Mouse (Mus musculus) activated CD4-positive, CD25-positive, alpha-beta regulatory T cell, adult 4 months (primary cell): ENCODE measurements around the gene Bik. TPM values are rescaled to one million over a fixed set of nuclear protein-coding genes. Genes with fewer than 3 reads are reported as not detected.
A peak's percentile ranks its signal among the peaks of the same experiment; 100 is the strongest.

Experiments used
- ATAC-seq: one replicate; pipeline ENCODE4 v1.8.0; 2017
- polyA plus RNA-seq, 2 experiments: library from polyadenylated mRNA; unstranded; fragments of 100-300 nt; shearing (Covaris generic); gene quantifications; one replicate each; pipeline ENCODE4 v1.2.1; 2017

Bik gene
- polyA plus RNA-seq, 2 experiments from 2014 or later: 1.1 to 2.5 TPM

GRCm38 (mm10) chr15:83550137-83550536, 23.5 kb downstream of the Bik start:
- no peak for ATAC-seq

GRCm38 (mm10) chr15:83553831-83554230, 27.2 kb downstream of the Bik start:
- peak; percentile 22 for ATAC-seq

- peak; percentile 87 for ATAC-seq
Measured at GRCm38 (mm10) chr15:83555161-83555974, 28.7 kb downstream of the Bik start.

- no peak for ATAC-seq
Measured at GRCm38 (mm10) chr15:83560941-83561477, 34.3 kb downstream of the Bik start.

GRCm38 (mm10) chr15:83562626-83563270, 36.1 kb downstream of the Bik start:
- ATAC-seq: peak; percentile 90

- peak; percentile 40 for ATAC-seq
Measured at GRCm38 (mm10) chr15:83563327-83563856, 36.7 kb downstream of the Bik start, which contains the start of the genes Tspo and Mcat. TSS of gene Tspo (plus strand) at chr15:83563592. TSS of gene Mcat (minus strand) at chr15:83563787.

- peak; percentile 30 for ATAC-seq
Measured at GRCm38 (mm10) chr15:83563857-83564651, 37.4 kb downstream of the Bik start.

- no peak for ATAC-seq
Measured at GRCm38 (mm10) chr15:83565434-83565833, 38.8 kb downstream of the Bik start.

GRCm38 (mm10) chr15:83566006-83566405, 39.3 kb downstream of the Bik start:
- ATAC-seq: no peak

- ATAC-seq: no peak
Measured at GRCm38 (mm10) chr15:83567728-83568127, 41.1 kb downstream of the Bik start.

GRCm38 (mm10) chr15:83568544-83568943, 41.9 kb downstream of the Bik start:
- no peak for ATAC-seq

- ATAC-seq: no peak
Measured at GRCm38 (mm10) chr15:83569682-83570081, 43.0 kb downstream of the Bik start.

- ATAC-seq: no peak
Measured at GRCm38 (mm10) chr15:83570641-83571040, 44.0 kb downstream of the Bik start.

- ATAC-seq: no peak
Measured at GRCm38 (mm10) chr15:83571636-83572035, 45.0 kb downstream of the Bik start.

- no peak for ATAC-seq
Measured at GRCm38 (mm10) chr15:83572132-83572531, 45.5 kb downstream of the Bik start.

- no peak for ATAC-seq
Measured at GRCm38 (mm10) chr15:83573606-83574005, 46.9 kb downstream of the Bik start.

GRCm38 (mm10) chr15:83574731-83575351, 48.2 kb downstream of the Bik start:
- ATAC-seq: no peak

GRCm38 (mm10) chr15:83575543-83575942, 48.9 kb downstream of the Bik start:
- ATAC-seq: no peak

- ATAC-seq: no peak
Measured at GRCm38 (mm10) chr15:83576651-83577050, 50.0 kb downstream of the Bik start.

GRCm38 (mm10) chr15:83582931-83583330, 56.3 kb downstream of the Bik start:
- ATAC-seq: no peak

- ATAC-seq: no peak
Measured at GRCm38 (mm10) chr15:83583419-83584156, 56.9 kb downstream of the Bik start.
